Mouse (Mus musculus): ENCODE results near the gene Plppr2. TPM values are rescaled to one million over a fixed set of nuclear protein-coding genes. Genes with fewer than 3 reads are reported as not detected.

The Plppr2 gene
- total RNA-seq, 1 experiment, result 2.0 TPM

- Histone ChIP-seq H3K4me1 (ENCODE audit: control insufficient read depth in 2 of 2, insufficient read depth in 2 of 2, low read length in 2 of 2, poor library complexity in 1 of 2) (peaks cover 0 to 9% of the 10 kb centered on the region in 2 experiments; a peak in 1 of 4 replicates), H3K36me3 (ENCODE audit: control insufficient read depth, insufficient read depth, low read length, poor library complexity, severe bottlenecking) (no peaks in the 10 kb centered on the region), H3K4me3 (ENCODE audit: insufficient read depth in 1 of 2, low read depth in 1 of 2, low read length in 2 of 2, poor library complexity in 1 of 2, severe bottlenecking in 1 of 2) (no peak overlapping the region), H3K9me3 (ENCODE audit: control insufficient read depth, insufficient read depth, low read depth, low read length) (no peaks in the 10 kb centered on the region), H3K9ac (ENCODE audit: insufficient read depth, low read depth, low read length, poor library complexity, severe bottlenecking) (no peak overlapping the region), H3K27ac (ENCODE audit: insufficient read depth, low read depth, low read length, poor library complexity, severe bottlenecking) (no peak overlapping the region)
- no peak for DNase-seq (ENCODE audit: low read depth, low spot score)
- in situ Hi-C loops (cut with MboI; ENCODE audit: low sequenced_read_pairs in 2 of 2, unreplicated experiment in 2 of 2), result no loop called here
- TF ChIP-seq HCFC1 (IDR thresholded peaks at IDR 0.05; ENCODE audit: borderline replicate concordance, insufficient read depth, low read length), result no peak
- TF ChIP-seq ZC3H11A (IDR thresholded peaks at IDR 0.05; ENCODE audit: borderline replicate concordance, low read depth, low read length), result no peak
Observed at GRCm38 (mm10) chr9:21951977-21952376, 15.1 kb downstream of the Plppr2 start.

GRCm38 (mm10) chr9:21953600-21953999 is 16.8 kb downstream of the Plppr2 start:
- no peak overlapping the region for H3K27ac ChIP-seq (ENCODE audit: insufficient read depth, low read depth, low read length, poor library complexity, severe bottlenecking)
- no peak for DNase-seq (ENCODE audit: low read depth, low spot score)
- H3K36me3 ChIP-seq (ENCODE audit: control insufficient read depth, insufficient read depth, low read length, poor library complexity, severe bottlenecking), result no peaks in the 10 kb centered on the region; the same call in 1 of the 2 replicates
- H3K4me1 ChIP-seq (ENCODE audit: control insufficient read depth in 2 of 2, insufficient read depth in 2 of 2, low read length in 2 of 2, poor library complexity in 1 of 2), result peaks cover 0 to 3% of the 10 kb centered on the region in 2 experiments; a peak in 1 of 4 replicates
- H3K9me3 ChIP-seq (ENCODE audit: control insufficient read depth, insufficient read depth, low read depth, low read length), result no peaks in the 10 kb centered on the region
- in situ Hi-C loops (cut with MboI; ENCODE audit: low sequenced_read_pairs in 2 of 2, unreplicated experiment in 2 of 2), result no loop called here
- H3K4me3 ChIP-seq (ENCODE audit: insufficient read depth in 1 of 2, low read depth in 1 of 2, low read length in 2 of 2, poor library complexity in 1 of 2, severe bottlenecking in 1 of 2), result no peak overlapping the region
- TF ChIP-seq MAFK (IDR thresholded peaks at IDR 0.05; ENCODE audit: insufficient read depth, low read depth, low read length) (no peak), ZC3H11A (IDR thresholded peaks at IDR 0.05; ENCODE audit: borderline replicate concordance, low read depth, low read length) (no peak), CHD2 (IDR thresholded peaks at IDR 0.05; ENCODE audit: low read depth, low read length) (no peak), HCFC1 (IDR thresholded peaks at IDR 0.05; ENCODE audit: borderline replicate concordance, insufficient read depth, low read length) (no peak), ZNF384 (IDR thresholded peaks at IDR 0.05; ENCODE audit: low read depth, low read length) (no peak)
- H3K9ac ChIP-seq (ENCODE audit: insufficient read depth, low read depth, low read length, poor library complexity, severe bottlenecking), result no peak overlapping the region

GRCm38 (mm10) chr9:21954635-21955034 is 17.8 kb downstream of the Plppr2 start:
- H3K27ac ChIP-seq (ENCODE audit: insufficient read depth, low read depth, low read length, poor library complexity, severe bottlenecking), result no peak overlapping the region
- H3K36me3 ChIP-seq (ENCODE audit: control insufficient read depth, insufficient read depth, low read length, poor library complexity, severe bottlenecking), result no peaks in the 10 kb centered on the region; the same call in 1 of the 2 replicates
- in situ Hi-C loops (cut with MboI; ENCODE audit: low sequenced_read_pairs in 2 of 2, unreplicated experiment in 2 of 2), result no loop called here
- peaks cover 0 to 3% of the 10 kb centered on the region in 2 experiments; a peak in 1 of 4 replicates for H3K4me1 ChIP-seq (ENCODE audit: control insufficient read depth in 2 of 2, insufficient read depth in 2 of 2, low read length in 2 of 2, poor library complexity in 1 of 2)
- TF ChIP-seq MAFK (IDR thresholded peaks at IDR 0.05; ENCODE audit: insufficient read depth, low read depth, low read length), result no peak
- no peak for TF ChIP-seq HCFC1 (IDR thresholded peaks at IDR 0.05; ENCODE audit: borderline replicate concordance, insufficient read depth, low read length)
- no peak for TF ChIP-seq ZC3H11A (IDR thresholded peaks at IDR 0.05; ENCODE audit: borderline replicate concordance, low read depth, low read length)
- no peak for TF ChIP-seq CHD2 (IDR thresholded peaks at IDR 0.05; ENCODE audit: low read depth, low read length)
- no peak for TF ChIP-seq ZNF384 (IDR thresholded peaks at IDR 0.05; ENCODE audit: low read depth, low read length)
- no peak overlapping the region for H3K9ac ChIP-seq (ENCODE audit: insufficient read depth, low read depth, low read length, poor library complexity, severe bottlenecking)
- no peak for DNase-seq (ENCODE audit: low read depth, low spot score)
- H3K4me3 ChIP-seq (ENCODE audit: insufficient read depth in 1 of 2, low read depth in 1 of 2, low read length in 2 of 2, poor library complexity in 1 of 2, severe bottlenecking in 1 of 2), result peak overlapping the region in 1 of 2 experiments; percentile 68; a peak in 2 of 4 replicates
- no peaks in the 10 kb centered on the region for H3K9me3 ChIP-seq (ENCODE audit: control insufficient read depth, insufficient read depth, low read depth, low read length)

- Histone ChIP-seq H3K27ac (ENCODE audit: insufficient read depth, low read depth, low read length, poor library complexity, severe bottlenecking) (peak overlapping the region; percentile 61; the same call in 1 of the 2 replicates), H3K4me1 (ENCODE audit: control insufficient read depth in 2 of 2, insufficient read depth in 2 of 2, low read length in 2 of 2, poor library complexity in 1 of 2) (peaks cover 0 to 3% of the 10 kb centered on the region in 2 experiments; a peak in 1 of 4 replicates), H3K4me3 (ENCODE audit: insufficient read depth in 1 of 2, low read depth in 1 of 2, low read length in 2 of 2, poor library complexity in 1 of 2, severe bottlenecking in 1 of 2) (peak overlapping the region; percentile 68 to 85), H3K9ac (ENCODE audit: insufficient read depth, low read depth, low read length, poor library complexity, severe bottlenecking) (peak overlapping the region; percentile 82), H3K36me3 (ENCODE audit: control insufficient read depth, insufficient read depth, low read length, poor library complexity, severe bottlenecking) (no peaks in the 10 kb centered on the region; the same call in 1 of the 2 replicates), H3K9me3 (ENCODE audit: control insufficient read depth, insufficient read depth, low read depth, low read length) (no peaks in the 10 kb centered on the region)
- no peak for TF ChIP-seq ZNF384 (IDR thresholded peaks at IDR 0.05; ENCODE audit: low read depth, low read length)
- TF ChIP-seq CHD2 (IDR thresholded peaks at IDR 0.05; ENCODE audit: low read depth, low read length), result no peak
- TF ChIP-seq ZC3H11A (IDR thresholded peaks at IDR 0.05; ENCODE audit: borderline replicate concordance, low read depth, low read length), result no peak
- no peak for TF ChIP-seq MAFK (IDR thresholded peaks at IDR 0.05; ENCODE audit: insufficient read depth, low read depth, low read length)
- no peak for DNase-seq (ENCODE audit: low read depth, low spot score)
- in situ Hi-C loops (cut with MboI; ENCODE audit: low sequenced_read_pairs in 2 of 2, unreplicated experiment in 2 of 2), result no loop called here
Observed at GRCm38 (mm10) chr9:21955225-21955569, 18.4 kb downstream of the Plppr2 start.

Measured in ES-E14 (cell line).